Mouse (Mus musculus) neural tube, embryonic 11.5 days (tissue): ENCODE measurements around the gene Sh3rf3. TPM values are rescaled to one million over a fixed set of nuclear protein-coding genes. Genes with fewer than 3 reads are reported as not detected.

Experiments used
- ATAC-seq: fragments of 200-750 bp; cut with Nextera tagmentation; 2 replicates; pipeline ENCODE4 v1.8.0; 2017; ENCODE audit warnings: moderate number of reproducible peaks, mild to moderate bottlenecking, moderate TSS enrichment, moderate library complexity; ENCODE audit not compliant: insufficient read depth, low FRiP score, low TSS enrichment
- DNase-seq: peaks from one replicate; pipeline ENCODE4 v3.0.0-alpha.2; 2015; ENCODE audit warnings: low spot score
- H3K27ac ChIP-seq: fragments of 300-500 bp; sonication (generic); 2 replicates; pipeline ENCODE4 v1.5.1; 2014; ENCODE audit warnings: low read depth, mild to moderate bottlenecking, low read length
- H3K27me3 ChIP-seq: fragments of 300-500 bp; sonication (generic); 2 replicates; pipeline ENCODE4 v1.6.1; 2014; ENCODE audit warnings: mild to moderate bottlenecking, low read length, mixed read lengths; ENCODE audit not compliant: control insufficient read depth, insufficient read depth
- H3K36me3 ChIP-seq: fragments of 300-500 bp; sonication (generic); 2 replicates; pipeline ENCODE4 v1.6.1; 2014; ENCODE audit warnings: mild to moderate bottlenecking, low read length, moderate library complexity, mixed read lengths; ENCODE audit not compliant: control insufficient read depth, insufficient read depth
- H3K4me1 ChIP-seq: fragments of 300-500 bp; sonication (generic); 2 replicates; pipeline ENCODE4 v1.6.1; 2014; ENCODE audit warnings: low read length, mixed read lengths; ENCODE audit not compliant: control insufficient read depth, insufficient read depth
- H3K4me2 ChIP-seq: fragments of 300-500 bp; sonication (generic); 2 replicates; pipeline ENCODE4 v1.6.1; 2014; ENCODE audit warnings: low read depth, mild to moderate bottlenecking, moderate library complexity
- H3K4me3 ChIP-seq: fragments of 300-500 bp; sonication (generic); 2 replicates; pipeline ENCODE4 v1.5.1; 2014; ENCODE audit warnings: low read depth, low read length
- H3K9ac ChIP-seq: fragments of 300-500 bp; sonication (generic); 2 replicates; pipeline ENCODE4 v1.6.1; 2014; ENCODE audit warnings: mild to moderate bottlenecking, low read length
- H3K9me3 ChIP-seq: fragments of 300-500 bp; sonication (generic); 2 replicates; pipeline ENCODE4 v1.6.1; 2016; ENCODE audit warnings: low read length; ENCODE audit not compliant: control insufficient read depth
- WGBS: fragments of 180-500 bp; shearing (Covaris S2); extraction: QIAGEN DNeasy Blood & Tissue Kit; methylation state at CpG from one replicate; pipeline ENCODE4 v1.1.7; 2014; 5-methylcytosine and 5-hydroxymethylcytosine counted together
- polyA plus RNA-seq: library from polyadenylated mRNA; unstranded; fragments of >200 nt; fragmentation: Nextera tagmentation; extraction: Ambion mirVana; gene quantifications from 2 replicates; pipeline ENCODE4 v1.2.1, GENCODE M21; 2014

Gene Sh3rf3
- polyA plus RNA-seq, 1 experiment from 2014 or later = 2.7 TPM

- WGBS = under 1% methylated on average over 59 of the region's 63 CpGs
- H3K4me1 ChIP-seq = peaks cover 4% of the 10 kb centered on the region; the same call in 1 of the 2 replicates
- H3K27me3 ChIP-seq = peaks cover 22% of the 10 kb centered on the region
- H3K4me2 ChIP-seq = peak overlapping the region; percentile 100
- no peak overlapping the region for H3K27ac ChIP-seq
- H3K36me3 ChIP-seq = no peaks in the 10 kb centered on the region
- H3K4me3 ChIP-seq = peak overlapping the region; percentile 66
- no peaks in the 10 kb centered on the region for H3K9me3 ChIP-seq
- peak overlapping the region; percentile 54 for H3K9ac ChIP-seq
- DNase-seq (peak; percentile 92), ATAC-seq (peak; percentile 79)
Measured at GRCm38 (mm10) chr10:58812210-58813080, 714 bp upstream of the Sh3rf3 start.

- ATAC-seq = 0 out of 2 replicates have a peak, but pooled peaks have one; percentile 5
- H3K4me1 ChIP-seq = peaks cover 4% of the 10 kb centered on the region; the same call in 1 of the 2 replicates
- no peak for DNase-seq
- no peaks in the 10 kb centered on the region for H3K9me3 ChIP-seq
- no peak overlapping the region for H3K27ac ChIP-seq
- peak overlapping the region; percentile 54 for H3K9ac ChIP-seq
- peak overlapping the region; percentile 66 for H3K4me3 ChIP-seq
- 1% methylated on average over 35 of the region's 35 CpGs for WGBS
- peaks cover 22% of the 10 kb centered on the region for H3K27me3 ChIP-seq
- no peaks in the 10 kb centered on the region for H3K36me3 ChIP-seq
- H3K4me2 ChIP-seq = peak overlapping the region; percentile 100
Measured at GRCm38 (mm10) chr10:58813801-58814191, 637 bp downstream of the Sh3rf3 start.

- peaks cover 4% of the 10 kb centered on the region; the same call in 1 of the 2 replicates for H3K4me1 ChIP-seq
- no peaks in the 10 kb centered on the region for H3K36me3 ChIP-seq
- WGBS = 40% methylated on average over 7 of the region's 7 CpGs
- H3K27me3 ChIP-seq = peaks cover 22% of the 10 kb centered on the region
- ATAC-seq (no peak), DNase-seq (no peak)
- H3K27ac ChIP-seq = no peak overlapping the region
- H3K9me3 ChIP-seq = no peaks in the 10 kb centered on the region
- peak overlapping the region; percentile 100 for H3K4me2 ChIP-seq
- peak overlapping the region; percentile 66 for H3K4me3 ChIP-seq
- no peak overlapping the region for H3K9ac ChIP-seq
Measured at GRCm38 (mm10) chr10:58814486-58814885, 1.3 kb downstream of the Sh3rf3 start.

GRCm38 (mm10) chr10:58824016-58824568 lies 10.9 kb downstream of the Sh3rf3 start:
- WGBS = 72% methylated on average over 7 of the region's 7 CpGs
- H3K9me3 ChIP-seq = no peaks in the 10 kb centered on the region
- DNase-seq (no peak), ATAC-seq (no peak)
- H3K27ac ChIP-seq = no peak overlapping the region
- H3K4me2 ChIP-seq = no peak overlapping the region
- no peaks in the 10 kb centered on the region for H3K4me1 ChIP-seq
- no peaks in the 10 kb centered on the region for H3K36me3 ChIP-seq
- H3K27me3 ChIP-seq = no peaks in the 10 kb centered on the region
- H3K4me3 ChIP-seq = no peak overlapping the region
- H3K9ac ChIP-seq = no peak overlapping the region

DNA sequence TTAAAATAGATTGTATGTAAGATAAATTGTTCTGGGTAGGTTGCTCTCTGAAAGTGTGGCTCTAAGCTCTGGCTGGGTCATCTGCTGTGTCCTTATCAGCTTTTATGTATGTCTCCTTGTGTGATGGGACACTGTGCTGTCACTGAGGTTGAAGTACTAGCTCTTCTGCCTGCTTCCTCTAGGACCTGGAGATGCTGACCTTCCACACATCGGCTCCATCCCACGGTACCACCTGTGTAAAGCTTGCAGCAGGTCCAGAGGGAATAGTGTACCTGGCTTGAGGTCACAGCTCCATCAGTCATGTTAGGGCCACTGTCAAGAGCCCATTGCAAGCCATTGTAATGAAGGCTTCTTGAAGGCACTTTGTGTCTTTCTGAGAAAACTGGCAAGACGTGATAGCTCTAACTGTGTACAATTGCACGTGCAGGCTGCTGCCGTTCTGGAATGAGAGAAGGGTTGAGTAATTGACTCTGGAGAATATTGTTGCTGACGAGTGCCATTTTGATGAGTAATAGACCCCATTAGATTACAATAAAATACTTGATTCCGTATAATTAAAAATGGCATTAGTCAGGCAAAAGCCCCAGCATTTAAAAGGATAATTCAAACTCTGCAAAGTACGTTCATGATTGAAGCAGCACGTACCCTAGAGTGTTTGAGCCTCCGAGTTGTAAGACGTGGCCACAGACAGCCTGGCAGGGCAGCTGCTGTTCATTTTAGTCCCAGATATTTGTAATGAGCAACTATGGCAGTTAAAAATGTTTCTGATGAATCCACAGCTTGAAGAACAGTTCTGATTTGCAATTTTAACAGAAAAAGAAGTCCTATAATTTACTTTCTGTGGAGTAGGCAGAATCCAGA lies 16.3 kb downstream of the Sh3rf3 start:
- no peak overlapping the region for H3K4me2 ChIP-seq
- no peaks in the 10 kb centered on the region for H3K4me1 ChIP-seq
- ATAC-seq (no peak), DNase-seq (no peak)
- no peak overlapping the region for H3K9ac ChIP-seq
- H3K4me3 ChIP-seq = no peak overlapping the region
- H3K27me3 ChIP-seq = no peaks in the 10 kb centered on the region
- no peaks in the 10 kb centered on the region for H3K9me3 ChIP-seq
- H3K36me3 ChIP-seq = no peaks in the 10 kb centered on the region
- 89% methylated on average over 11 of the region's 11 CpGs for WGBS
- H3K27ac ChIP-seq = no peak overlapping the region

- Histone ChIP-seq H3K27me3 (no peaks in the 10 kb centered on the region), H3K27ac (no peak overlapping the region), H3K36me3 (no peaks in the 10 kb centered on the region), H3K9ac (no peak overlapping the region), H3K4me3 (no peak overlapping the region), H3K4me2 (no peak overlapping the region), H3K9me3 (no peaks in the 10 kb centered on the region), H3K4me1 (no peaks in the 10 kb centered on the region)
- 89% methylated on average over 3 of the region's 3 CpGs for WGBS
- ATAC-seq (no peak), DNase-seq (no peak)
Measured at GRCm38 (mm10) chr10:58833146-58833545, 20.0 kb downstream of the Sh3rf3 start.

GRCm38 (mm10) chr10:58833741-58834178 lies 20.6 kb downstream of the Sh3rf3 start:
- Histone ChIP-seq H3K27me3 (no peaks in the 10 kb centered on the region), H3K4me3 (no peak overlapping the region), H3K36me3 (no peaks in the 10 kb centered on the region), H3K4me2 (no peak overlapping the region), H3K9ac (no peak overlapping the region), H3K4me1 (no peaks in the 10 kb centered on the region), H3K27ac (no peak overlapping the region), H3K9me3 (no peaks in the 10 kb centered on the region)
- no peak for ATAC-seq
- 79% methylated on average over 13 of the region's 13 CpGs for WGBS
- DNase-seq = no peak

DNA sequence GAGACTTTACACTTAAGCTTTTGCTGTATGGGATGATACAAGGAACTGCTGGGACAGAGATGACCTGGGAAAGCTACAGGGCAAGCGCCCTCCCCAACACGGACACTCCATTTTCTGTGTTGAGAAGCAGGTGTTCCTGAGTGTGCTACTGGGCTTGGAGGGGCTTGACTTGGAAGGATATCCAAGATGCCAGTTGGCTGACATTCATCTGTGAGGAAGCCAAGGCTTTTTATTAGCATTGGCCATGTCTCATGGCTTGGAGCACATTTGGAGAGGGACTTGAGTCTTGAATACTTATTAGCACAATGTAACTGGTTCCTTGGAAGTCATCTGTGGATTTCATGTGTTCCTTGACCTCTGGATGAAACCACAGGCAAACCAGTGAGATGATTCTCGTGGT lies 23.2 kb downstream of the Sh3rf3 start:
- H3K9ac ChIP-seq = no peak overlapping the region
- no peak overlapping the region for H3K27ac ChIP-seq
- no peak overlapping the region for H3K4me3 ChIP-seq
- no peak for ATAC-seq
- 78% methylated on average over 3 of the region's 3 CpGs for WGBS
- H3K4me1 ChIP-seq = no peaks in the 10 kb centered on the region
- no peak overlapping the region for H3K4me2 ChIP-seq
- no peaks in the 10 kb centered on the region for H3K27me3 ChIP-seq
- DNase-seq = no peak
- H3K36me3 ChIP-seq = no peaks in the 10 kb centered on the region
- no peaks in the 10 kb centered on the region for H3K9me3 ChIP-seq
